Mouse (Mus musculus) hindbrain, embryonic 16.5 days (tissue): Measurements from ENCODE around the gene Slc9a8. TPM values are rescaled to one million over a fixed set of nuclear protein-coding genes. Genes with fewer than 3 reads are reported as not detected.

ENCODE experiments used
- ATAC-seq: fragments of 200-750 bp; cut with Nextera tagmentation; 2 replicates; pipeline ENCODE4 v1.8.0; 2017; ENCODE audit warnings: moderate TSS enrichment, moderate library complexity
- H3K27ac ChIP-seq: fragments of 300-500 bp; sonication (generic); 2 replicates; pipeline ENCODE4 v1.5.1; 2014; ENCODE audit warnings: low read depth, mild to moderate bottlenecking, control low read depth, low read length, moderate library complexity
- H3K27me3 ChIP-seq: fragments of 300-500 bp; sonication (generic); replicated peaks from 2 replicates; pipeline ENCODE4 v1.6.1; 2014; ENCODE audit warnings: low read length; ENCODE audit not compliant: control insufficient read depth, insufficient read depth
- H3K36me3 ChIP-seq: fragments of 300-500 bp; sonication (generic); 2 replicates; pipeline ENCODE4 v1.6.1; 2014; ENCODE audit warnings: mild to moderate bottlenecking, low read length, moderate library complexity, mixed read lengths; ENCODE audit not compliant: control insufficient read depth, insufficient read depth
- H3K4me1 ChIP-seq: fragments of 300-500 bp; sonication (generic); 2 replicates; pipeline ENCODE4 v1.6.1; 2014; ENCODE audit warnings: low read depth, low read length; ENCODE audit not compliant: control insufficient read depth, insufficient read depth
- H3K4me2 ChIP-seq: fragments of 300-500 bp; sonication (generic); 2 replicates; pipeline ENCODE4 v1.6.1; 2014; ENCODE audit warnings: mild to moderate bottlenecking, low read length, control low read depth, moderate library complexity
- H3K4me3 ChIP-seq: fragments of 300-500 bp; sonication (generic); 2 replicates; pipeline ENCODE4 v1.5.1; 2014; ENCODE audit warnings: mild to moderate bottlenecking, low read length, control low read depth, moderate library complexity
- H3K9ac ChIP-seq: fragments of 300-500 bp; sonication (generic); 2 replicates; pipeline ENCODE4 v1.6.1; 2014; ENCODE audit warnings: low read depth, mild to moderate bottlenecking, control low read depth, low read length, moderate library complexity
- H3K9me3 ChIP-seq: fragments of 300-500 bp; sonication (generic); 2 replicates; pipeline ENCODE4 v1.6.1; 2014; ENCODE audit warnings: mild to moderate bottlenecking, low read length, moderate library complexity; ENCODE audit not compliant: control insufficient read depth
- WGBS: fragments of 180-500 bp; shearing (Covaris S2); extraction: QIAGEN DNeasy Blood & Tissue Kit; methylation state at CpG from one replicate; pipeline ENCODE4 v1.1.7; 2014; 5-methylcytosine and 5-hydroxymethylcytosine counted together
- polyA plus RNA-seq: library from polyadenylated mRNA; unstranded; fragments of >200 nt; fragmentation: Nextera tagmentation; extraction: Ambion mirVana; gene quantifications from 2 replicates; pipeline ENCODE4 v1.2.1, GENCODE M21; 2015

Slc9a8 gene
- polyA plus RNA-seq, 1 experiment from 2014 or later: 18.7 TPM

- H3K4me1 ChIP-seq: no peaks in the 10 kb centered on the region
- no peak overlapping the region for H3K27ac ChIP-seq
- ATAC-seq: no peak
- H3K4me3 ChIP-seq: no peak overlapping the region
- no peaks in the 10 kb centered on the region for H3K27me3 ChIP-seq
- no peaks in the 10 kb centered on the region for H3K9me3 ChIP-seq
- H3K36me3 ChIP-seq: no peaks in the 10 kb centered on the region
- no peak overlapping the region for H3K9ac ChIP-seq
- no peak overlapping the region for H3K4me2 ChIP-seq
- WGBS: 95% methylated on average over 2 of the region's 2 CpGs
These were observed 14.1 kb downstream of the Slc9a8 start for GRCm38 (mm10) chr2:167435631-167436030.

GRCm38 (mm10) chr2:167436371-167436770 lies 14.9 kb downstream of the Slc9a8 start:
- Histone ChIP-seq H3K27ac (no peak overlapping the region), H3K36me3 (peaks cover 2% of the 10 kb centered on the region; the same call in 1 of the 2 replicates), H3K4me2 (no peak overlapping the region), H3K4me3 (no peak overlapping the region), H3K9me3 (no peaks in the 10 kb centered on the region), H3K4me1 (no peaks in the 10 kb centered on the region), H3K27me3 (no peaks in the 10 kb centered on the region), H3K9ac (no peak overlapping the region)
- 91% methylated on average over 5 of the region's 5 CpGs for WGBS
- ATAC-seq: no peak

DNA sequence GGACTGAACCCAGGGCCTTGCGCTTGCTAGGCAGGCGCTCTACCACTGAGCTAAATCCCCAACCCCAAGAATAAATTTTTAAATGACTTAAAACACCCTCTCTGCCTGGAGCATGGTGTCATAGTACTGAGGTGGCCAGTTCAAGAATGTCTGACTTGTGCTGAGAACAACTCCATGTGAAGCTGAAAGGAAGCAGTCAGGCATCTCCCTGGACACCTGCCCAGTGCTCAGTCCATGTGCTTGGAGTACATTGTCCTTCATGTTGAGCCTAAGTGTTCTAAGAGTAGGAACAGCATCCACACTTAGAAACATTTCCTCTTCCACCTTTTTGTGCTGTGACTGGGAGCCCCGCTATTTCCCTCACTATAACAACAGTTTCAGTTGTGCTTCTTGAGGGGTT lies 17.9 kb downstream of the Slc9a8 start:
- ATAC-seq: 0 out of 2 replicates have a peak, but pooled peaks have one; percentile 6
- H3K27ac ChIP-seq: no peak overlapping the region

GRCm38 (mm10) chr2:167443411-167444193 lies 22.1 kb downstream of the Slc9a8 start:
- ATAC-seq: no peak
- no peak overlapping the region for H3K9ac ChIP-seq
- no peak overlapping the region for H3K4me3 ChIP-seq
- H3K4me2 ChIP-seq: no peak overlapping the region
- peaks cover 12% of the 10 kb centered on the region for H3K36me3 ChIP-seq
- WGBS: 97% methylated on average over 4 of the region's 4 CpGs
- no peaks in the 10 kb centered on the region for H3K9me3 ChIP-seq
- H3K27me3 ChIP-seq: no peaks in the 10 kb centered on the region
- no peak overlapping the region for H3K27ac ChIP-seq
- H3K4me1 ChIP-seq: no peaks in the 10 kb centered on the region; the same call in none of the 2 replicates

More for the DNA sequence above, 17.9 kb downstream of the Slc9a8 start:
- Histone ChIP-seq H3K36me3 (peaks cover 10% of the 10 kb centered on the region), H3K9me3 (no peaks in the 10 kb centered on the region), H3K4me3 (no peak overlapping the region), H3K9ac (no peak overlapping the region), H3K4me1 (no peaks in the 10 kb centered on the region), H3K27me3 (no peaks in the 10 kb centered on the region), H3K4me2 (no peak overlapping the region)
- WGBS: 93% methylated on average over 3 of the region's 3 CpGs

DNA sequence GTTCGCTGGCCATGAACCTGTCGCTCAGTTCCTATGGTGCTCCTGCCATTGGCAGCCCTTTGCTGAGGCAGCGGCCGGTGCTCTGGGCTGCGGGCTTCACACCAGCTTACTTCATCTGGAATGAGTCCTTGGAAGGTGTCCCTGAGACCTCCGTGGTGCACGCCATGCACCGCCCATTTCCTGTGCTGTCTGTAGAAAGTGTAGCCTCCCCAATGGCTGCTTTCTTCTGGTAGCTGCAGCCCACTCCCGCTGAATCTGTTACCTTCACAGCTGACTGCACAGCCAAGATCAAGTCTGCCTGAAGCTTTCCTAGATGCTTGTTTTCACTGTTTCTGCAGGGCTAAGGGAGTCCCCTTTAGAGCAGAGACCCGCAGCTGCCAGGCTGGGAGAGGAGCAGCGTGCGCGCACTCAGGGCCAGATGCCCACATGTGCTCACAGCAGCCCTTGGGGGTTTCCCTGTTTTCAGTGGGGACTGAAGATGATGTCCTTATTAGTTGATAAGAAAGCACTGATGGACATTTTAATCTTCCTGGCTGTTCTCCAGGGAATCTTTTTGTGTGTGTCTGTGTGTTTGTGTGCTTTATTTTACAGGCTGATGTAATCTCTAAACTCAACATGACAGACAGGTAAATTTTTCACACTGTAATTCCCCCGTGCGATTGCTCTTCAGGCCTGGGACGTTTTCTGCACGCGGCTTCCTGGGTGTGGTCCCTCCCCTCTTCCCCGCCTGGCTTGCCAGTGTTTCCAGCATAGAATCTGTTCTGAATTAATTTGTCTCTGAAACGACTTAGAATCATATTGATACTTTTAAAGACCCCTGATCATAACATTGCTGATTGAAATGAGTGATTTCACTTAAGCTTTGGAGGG lies 24.6 kb downstream of the Slc9a8 start:
- Histone ChIP-seq H3K4me3 (no peak overlapping the region), H3K9ac (no peak overlapping the region), H3K27me3 (no peaks in the 10 kb centered on the region), H3K4me2 (no peak overlapping the region), H3K4me1 (no peaks in the 10 kb centered on the region; the same call in none of the 2 replicates), H3K9me3 (no peaks in the 10 kb centered on the region), H3K27ac (peak overlapping the region; percentile 31; the same call in 1 of the 2 replicates), H3K36me3 (peaks cover 12% of the 10 kb centered on the region)
- ATAC-seq: peak; percentile 50; the same call in 1 of the 2 replicates
- 74% methylated on average over 20 of the region's 20 CpGs for WGBS

DNA sequence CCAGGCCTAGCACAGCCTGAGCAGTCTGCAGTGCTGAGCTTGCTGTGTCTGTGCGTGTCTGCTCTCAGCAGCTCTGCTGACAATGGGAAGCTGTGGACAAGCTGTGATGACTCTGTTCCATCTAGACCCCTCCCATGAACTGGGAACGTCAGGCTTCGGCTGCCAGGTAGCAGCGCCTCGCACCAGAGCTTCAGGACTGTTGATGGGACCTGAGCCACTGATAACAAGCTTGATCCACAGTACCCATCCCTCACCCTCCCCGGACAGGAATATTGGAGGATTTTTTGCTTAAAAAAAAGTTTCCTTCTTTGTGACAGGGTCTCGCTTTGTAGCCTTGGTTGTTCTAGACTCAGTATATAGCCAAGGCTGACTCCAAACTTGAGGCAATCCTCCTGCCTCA lies 25.7 kb downstream of the Slc9a8 start:
- Histone ChIP-seq H3K4me1 (no peaks in the 10 kb centered on the region; the same call in none of the 2 replicates), H3K9ac (no peak overlapping the region), H3K36me3 (peaks cover 10% of the 10 kb centered on the region), H3K27me3 (no peaks in the 10 kb centered on the region), H3K9me3 (no peaks in the 10 kb centered on the region), H3K4me2 (no peak overlapping the region), H3K27ac (no peak overlapping the region), H3K4me3 (no peak overlapping the region)
- 92% methylated on average over 7 of the region's 7 CpGs for WGBS
- ATAC-seq: no peak

GRCm38 (mm10) chr2:167447629-167448028 lies 26.1 kb downstream of the Slc9a8 start:
- H3K27ac ChIP-seq: no peak overlapping the region
- peaks cover 10% of the 10 kb centered on the region for H3K36me3 ChIP-seq

GRCm38 (mm10) chr2:167449331-167450275 lies 28.1 kb downstream of the Slc9a8 start:
- Histone ChIP-seq H3K9me3 (no peaks in the 10 kb centered on the region), H3K4me2 (no peak overlapping the region), H3K9ac (no peak overlapping the region), H3K4me1 (no peaks in the 10 kb centered on the region; the same call in none of the 2 replicates), H3K27ac (no peak overlapping the region), H3K4me3 (no peak overlapping the region), H3K36me3 (peaks cover 10% of the 10 kb centered on the region; the same call in 1 of the 2 replicates), H3K27me3 (no peaks in the 10 kb centered on the region)
- 86% methylated on average over 21 of the region's 21 CpGs for WGBS
- ATAC-seq: no peak

More at GRCm38 (mm10) chr2:167447629-167448028, 26.1 kb downstream of the Slc9a8 start:
- no peak for ATAC-seq
- no peak overlapping the region for H3K4me3 ChIP-seq
- H3K4me1 ChIP-seq: no peaks in the 10 kb centered on the region; the same call in none of the 2 replicates
- no peak overlapping the region for H3K9ac ChIP-seq
- H3K9me3 ChIP-seq: no peaks in the 10 kb centered on the region
- 93% methylated on average over 8 of the region's 8 CpGs for WGBS
- H3K4me2 ChIP-seq: no peak overlapping the region
- H3K27me3 ChIP-seq: no peaks in the 10 kb centered on the region
